Mouse (Mus musculus) testis, postnatal 10 days (tissue): ENCODE results near the gene Ssxb3.
"Not testable (repeated sequence)": the region's sequence is repeated elsewhere in the genome, so short reads cannot be mapped to it uniquely, and the experiment has no call there.

Experiments
- DNase-seq: peaks from one replicate; pipeline ENCODE4 v3.0.0; 2021; ENCODE audit warnings: low spot score

Ssxb3 gene

DNA sequence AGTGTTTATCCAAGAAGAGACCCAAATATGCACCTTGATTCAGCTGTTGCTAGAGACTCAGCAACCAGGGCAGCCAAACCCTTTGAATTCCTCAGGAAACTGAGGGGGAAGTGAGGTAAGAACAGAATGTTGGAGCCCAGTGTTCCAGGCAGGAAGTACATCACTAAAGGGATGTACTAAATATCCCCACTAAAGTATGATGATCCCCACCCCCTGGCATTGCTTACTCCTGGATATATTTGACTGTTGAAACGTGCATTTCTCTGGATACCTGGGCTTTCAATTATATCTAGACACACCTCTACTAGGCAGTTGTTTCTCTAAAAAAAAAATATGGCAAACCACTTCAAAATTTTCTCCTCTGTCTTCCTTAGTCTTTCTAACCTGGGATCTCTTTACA lies at the start of gene Ssxb3:
Ssxb3 (minus strand) TSS at position 101 of the 400 bp plus-strand sequence.
- DNase-seq: not testable (repeated sequence)

DNA sequence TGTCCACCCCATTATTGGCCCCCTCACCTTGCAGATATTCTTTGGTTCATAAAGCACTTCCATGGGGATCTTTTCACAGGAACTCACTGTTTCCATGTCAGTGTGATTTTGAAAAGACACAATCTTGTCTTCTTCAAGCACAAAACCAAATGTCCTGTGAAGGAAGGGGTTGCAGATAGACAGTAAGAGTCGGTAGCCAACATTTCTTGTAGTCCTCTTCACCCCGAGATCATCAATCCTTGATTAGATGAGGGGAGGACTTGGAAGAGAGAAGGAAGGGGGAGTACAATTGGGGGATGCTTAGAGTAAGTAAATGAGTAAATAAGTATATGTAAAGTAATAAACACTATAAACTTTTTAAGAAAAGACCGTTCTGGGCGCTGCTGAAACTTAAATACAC lies 43.5 kb downstream of the Ssxb3 start, which contains the start of gene Ssxb6:
Ssxb6 (minus strand) TSS at position 101 of the 400 bp plus-strand sequence.
- not testable (repeated sequence) for DNase-seq
